Comparison of ENCODE assay signal across 11 mouse cellular contexts in the genomic region with DNA sequence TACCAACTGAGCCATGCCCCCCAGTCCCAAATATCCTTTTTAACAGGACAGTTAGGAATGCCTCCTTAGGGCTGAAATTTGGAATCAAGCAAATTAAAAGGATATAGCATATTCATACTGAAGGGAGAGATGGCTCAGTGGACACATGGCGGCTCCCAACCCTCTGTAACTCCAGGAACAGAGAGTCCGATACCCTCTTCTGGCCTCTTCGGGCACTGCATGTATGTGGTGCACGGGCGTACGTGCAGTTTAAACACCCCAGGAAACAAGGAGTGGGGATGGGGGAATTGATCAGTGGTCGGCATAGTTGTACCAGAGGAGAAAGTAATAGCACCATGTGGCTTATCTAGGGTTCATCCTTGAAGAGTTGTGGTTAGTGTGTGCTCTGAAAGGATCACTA. TPM values are rescaled to one million over a fixed set of nuclear protein-coding genes. Genes with fewer than 3 reads are reported as not detected.
DNase-seq lines count a peak whose midpoint lies in the region; ATAC-seq and TF ChIP-seq lines count a peak whose summit lies in the region.
"Had no signal": no experiment of that assay in that cellular context is flagged by ENCODE, and none has a peak within 500 bp of the region (broad histone marks: within the 10 kb centered on the region; RNA-seq: fewer than 3 reads in every experiment).

No protein-coding gene starts in this region.

- TF ChIP-seq EP300 in liver, postnatal 0 days (IDR thresholded peaks at IDR 0.05; ENCODE audit: low read depth), result no peak

- peak; percentile 61 for TF ChIP-seq CTCF in kidney, postnatal 0 days (IDR thresholded peaks at IDR 0.05; ENCODE audit: low read depth)
- peak; percentile 62; the same call in 1 of the 2 replicates for TF ChIP-seq CTCF in brain, embryonic 14.5 days (IDR thresholded peaks at IDR 0.05; ENCODE audit: borderline replicate concordance, extremely low read depth, insufficient read depth, insufficient read length)
- peak; percentile 72 for TF ChIP-seq CTCF in liver, postnatal 0 days (IDR thresholded peaks at IDR 0.05; ENCODE audit: low read depth)

- H3K27ac ChIP-seq in kidney, postnatal 0 days, result no peak overlapping the region
- H3K27ac ChIP-seq in kidney, embryonic 14.5 days (ENCODE audit: low read depth, low read length), result no peak overlapping the region
- no peak overlapping the region for H3K27ac ChIP-seq in liver, postnatal 0 days (ENCODE audit: low read depth)
- H3K27ac ChIP-seq: lung, embryonic 15.5 days had no signal

- ATAC-seq in kidney, postnatal 0 days (replicated peaks; ENCODE audit: low FRiP score, low read depth), result no peak
- ATAC-seq in kidney, embryonic 14.5 days (ENCODE audit: low FRiP score, low TSS enrichment), result no peak
- no peak for ATAC-seq in liver, postnatal 0 days

- WGBS in kidney, postnatal 0 days, result 64% methylated on average over 7 of the region's 7 CpGs
- WGBS in kidney, embryonic 14.5 days, result 62% methylated on average over 7 of the region's 7 CpGs
- WGBS in liver, postnatal 0 days (ENCODE audit: insufficient replicate concordance), result 54% methylated on average over 7 of the region's 7 CpGs

- 0 out of 2 replicates have a peak, but pooled peaks cover 3% of the 10 kb centered on the region for H3K4me1 ChIP-seq in kidney, postnatal 0 days (replicated peaks; ENCODE audit: insufficient read depth, low read length)
- 0 out of 2 replicates have a peak, but pooled peaks cover 6% of the 10 kb centered on the region for H3K4me1 ChIP-seq in kidney, embryonic 14.5 days (ENCODE audit: control insufficient read depth, insufficient read depth, low read length)
- H3K4me1 ChIP-seq in liver, postnatal 0 days (ENCODE audit: insufficient read depth), result peaks cover 10% of the 10 kb centered on the region

- H3K9ac ChIP-seq in kidney, postnatal 0 days (ENCODE audit: low read depth, low read length), result no peak overlapping the region
- no peak overlapping the region for H3K9ac ChIP-seq in kidney, embryonic 14.5 days (ENCODE audit: low read depth, low read length)
- H3K9ac ChIP-seq in liver, postnatal 0 days (replicated peaks), result no peak overlapping the region
- H3K9ac ChIP-seq: lung, embryonic 15.5 days had no signal

- H3K36me3 ChIP-seq in kidney, postnatal 0 days (ENCODE audit: insufficient read depth, low read length), result no peaks in the 10 kb centered on the region
- no peaks in the 10 kb centered on the region for H3K36me3 ChIP-seq in kidney, embryonic 14.5 days (ENCODE audit: control insufficient read depth, insufficient read depth, low read length)
- no peaks in the 10 kb centered on the region for H3K36me3 ChIP-seq in liver, postnatal 0 days (replicated peaks; ENCODE audit: insufficient read depth, low read length)
- H3K36me3 ChIP-seq: lung, embryonic 15.5 days had no signal

- TF ChIP-seq POLR2A in brain, embryonic 14.5 days (IDR thresholded peaks at IDR 0.05; ENCODE audit: borderline replicate concordance, extremely low read depth, insufficient read depth, insufficient read length, poor library complexity, severe bottlenecking), result no peak

- no peak overlapping the region for H3K4me3 ChIP-seq in kidney, postnatal 0 days (replicated peaks; ENCODE audit: low read depth, low read length)
- H3K4me3 ChIP-seq in kidney, embryonic 14.5 days (ENCODE audit: low read length), result no peak overlapping the region
- no peak overlapping the region for H3K4me3 ChIP-seq in liver, postnatal 0 days (ENCODE audit: low read depth, low read length)
- H3K4me3 ChIP-seq: lung, embryonic 15.5 days had no signal

- no peaks in the 10 kb centered on the region for H3K27me3 ChIP-seq in kidney, postnatal 0 days (ENCODE audit: insufficient read depth, low read length)
- H3K27me3 ChIP-seq in kidney, embryonic 14.5 days (ENCODE audit: control insufficient read depth, insufficient read depth, low read length), result no peaks in the 10 kb centered on the region
- H3K27me3 ChIP-seq in liver, postnatal 0 days (ENCODE audit: insufficient read depth, low read length), result no peaks in the 10 kb centered on the region
- H3K27me3 ChIP-seq: lung, embryonic 15.5 days had no signal

- DNase-seq in adrenal gland, postnatal 36 days, result peak; percentile 12 to 24
- DNase-seq in adrenal gland, adult 2 months, result no peak
- no peak for DNase-seq in kidney, postnatal 0 days (ENCODE audit: low spot score)
- DNase-seq in brain, embryonic 14.5 days (ENCODE audit: low read depth), result peak; percentile 25
- DNase-seq in liver, postnatal 0 days, result peak; percentile 62
- no peak for DNase-seq in right cerebral cortex, postnatal 10 days (ENCODE audit: low spot score in 2 of 2)
- DNase-seq in urinary bladder, postnatal 25 days (ENCODE audit: low spot score), result no peak

- H3K4me2 ChIP-seq in kidney, postnatal 0 days (ENCODE audit: low read length), result no peak overlapping the region
- no peak overlapping the region for H3K4me2 ChIP-seq in kidney, embryonic 14.5 days (replicated peaks; ENCODE audit: low read depth, low read length)
- no peak overlapping the region for H3K4me2 ChIP-seq in liver, postnatal 0 days (ENCODE audit: low read depth, low read length)
- H3K4me2 ChIP-seq: lung, embryonic 15.5 days had no signal

- no peaks in the 10 kb centered on the region for H3K9me3 ChIP-seq in kidney, postnatal 0 days (replicated peaks; ENCODE audit: low read length)
- no peaks in the 10 kb centered on the region for H3K9me3 ChIP-seq in kidney, embryonic 14.5 days (ENCODE audit: control insufficient read depth, low read length)
- no peaks in the 10 kb centered on the region for H3K9me3 ChIP-seq in liver, postnatal 0 days (ENCODE audit: low read length)
- H3K9me3 ChIP-seq: lung, embryonic 15.5 days had no signal

RNA-seq across cellular contexts. Expression of a gene that starts 18.9 kb away (rescaled TPM):
- 10 to 100 TPM; 36.7 to 49.2 TPM for total RNA-seq in adrenal gland, postnatal 36 days (2021)
- total RNA-seq in adrenal gland, adult 2 months (2021), result 10 to 100 TPM; 41.8 to 43.2 TPM
- polyA plus RNA-seq in adrenal gland, adult 2 months (2012; rRNA removed), result 13.1 and 17.4 TPM in 2 replicates
- 30.4 and 32.8 TPM in 2 replicates for polyA plus RNA-seq in kidney, postnatal 0 days (2015; fragmentation: Nextera tagmentation; extraction: Ambion mirVana)
- polyA plus RNA-seq in kidney, embryonic 14.5 days (2014; fragmentation: Nextera tagmentation; extraction: Ambion mirVana), result 42.1 and 49.8 TPM in 2 replicates
- polyA plus RNA-seq in brain, embryonic 14.5 days (2012; rRNA removed), result 183 and 185 TPM in 2 replicates
- 9.4 and 11.0 TPM in 2 replicates for polyA plus RNA-seq in liver, postnatal 0 days (2015; fragmentation: Nextera tagmentation; extraction: Ambion mirVana)

RNA-seq across cellular contexts. Expression of a gene that starts 28.6 kb away (rescaled TPM):
- total RNA-seq in adrenal gland, postnatal 36 days (2021), result 1 to 10 TPM; 5.3 to 7.1 TPM
- 1 to 10 TPM; 5.4 TPM for total RNA-seq in adrenal gland, adult 2 months (2021)
- 4.5 and 4.8 TPM in 2 replicates for polyA plus RNA-seq in adrenal gland, adult 2 months (2012; rRNA removed)
- polyA plus RNA-seq in kidney, postnatal 0 days (2015; fragmentation: Nextera tagmentation; extraction: Ambion mirVana), result 9.1 and 9.9 TPM in 2 replicates
- polyA plus RNA-seq in kidney, embryonic 14.5 days (2014; fragmentation: Nextera tagmentation; extraction: Ambion mirVana), result 2.2 and 6.1 TPM in 2 replicates
- 5.2 and 5.3 TPM in 2 replicates for polyA plus RNA-seq in brain, embryonic 14.5 days (2012; rRNA removed)
- 11.8 and 13.1 TPM in 2 replicates for polyA plus RNA-seq in liver, postnatal 0 days (2015; fragmentation: Nextera tagmentation; extraction: Ambion mirVana)

RNA-seq across cellular contexts. Expression of a gene that starts 28.8 kb away (rescaled TPM):
- 1 to 10 TPM in 1 of 2 experiments, under 1 TPM in 1; 0.43 to 1.5 TPM for total RNA-seq in adrenal gland, postnatal 36 days (2021)
- under 1 TPM; 0.66 to 0.78 TPM for total RNA-seq in adrenal gland, adult 2 months (2021)
- polyA plus RNA-seq in adrenal gland, adult 2 months (2012; rRNA removed), result 0.33 and 0.45 TPM in 2 replicates
- 5.3 and 7.8 TPM in 2 replicates for polyA plus RNA-seq in kidney, postnatal 0 days (2015; fragmentation: Nextera tagmentation; extraction: Ambion mirVana)
- 9.7 and 11.8 TPM in 2 replicates for polyA plus RNA-seq in kidney, embryonic 14.5 days (2014; fragmentation: Nextera tagmentation; extraction: Ambion mirVana)
- polyA plus RNA-seq in brain, embryonic 14.5 days (2012; rRNA removed), result 1.4 and 3.2 TPM in 2 replicates
- polyA plus RNA-seq in liver, postnatal 0 days (2015; fragmentation: Nextera tagmentation; extraction: Ambion mirVana), result 18.8 and 19.0 TPM in 2 replicates

RNA-seq across cellular contexts. Expression of a gene that starts 30.9 kb away (rescaled TPM):
- total RNA-seq in adrenal gland, postnatal 36 days (2021), result not detected
- total RNA-seq in adrenal gland, adult 2 months (2021), result not detected
- not detected in 2 replicates for polyA plus RNA-seq in adrenal gland, adult 2 months (2012; rRNA removed)
- polyA plus RNA-seq in kidney, postnatal 0 days (2015; fragmentation: Nextera tagmentation; extraction: Ambion mirVana), result 0.04 TPM in 1 of 2 replicates, not detected in the other
- not detected in 2 replicates for polyA plus RNA-seq in kidney, embryonic 14.5 days (2014; fragmentation: Nextera tagmentation; extraction: Ambion mirVana)
- polyA plus RNA-seq in brain, embryonic 14.5 days (2012; rRNA removed), result 0.03 TPM in 1 of 2 replicates, not detected in the other
- not detected in 2 replicates for polyA plus RNA-seq in liver, postnatal 0 days (2015; fragmentation: Nextera tagmentation; extraction: Ambion mirVana)
- total RNA-seq: gastrocnemius, postnatal 4 days had no signal
- polyA plus RNA-seq: lung, embryonic 15.5 days; stomach, embryonic 16.5 days had no signal

Comparison
In these comparisons a context has a peak if more than half of its experiments do, and no peak if none do; other contexts are left out.
1. DNase-seq: peak in adrenal gland, postnatal 36 days (2 of 2), brain, embryonic 14.5 days (single experiment) and liver, postnatal 0 days (single experiment); none in adrenal gland, adult 2 months (single experiment), kidney, postnatal 0 days (single experiment), right cerebral cortex, postnatal 10 days (0 of 2) and urinary bladder, postnatal 25 days (single experiment).
2. Peak in every context shown above with its lines, with median percentiles within 50 percentile points of each other: CTCF ChIP-seq.